Mouse (Mus musculus) embryonic facial prominence, embryonic 11.5 days (tissue): ENCODE results near the gene Jarid2. TPM values are rescaled to one million over a fixed set of nuclear protein-coding genes. Genes with fewer than 3 reads are reported as not detected.
A peak's percentile ranks its signal among the peaks of the same experiment; 100 is the strongest.

ENCODE experiments used
- ATAC-seq: fragments of 200-750 bp; cut with Nextera tagmentation; replicated peaks from 2 replicates; pipeline ENCODE4 v1.8.0; 2017; ENCODE audit warnings: low read depth; ENCODE audit not compliant: insufficient number of reproducible peaks, low FRiP score, low TSS enrichment
- DNase-seq: peaks from one replicate; pipeline ENCODE4 v3.0.0-alpha.2; 2015; ENCODE audit warnings: low spot score
- H3K27ac ChIP-seq: fragments of 300-500 bp; sonication (generic); replicated peaks from 2 replicates; pipeline ENCODE4 v1.5.1; 2014; ENCODE audit warnings: mild to moderate bottlenecking, low read depth, low read length, control low read depth
- H3K27me3 ChIP-seq: fragments of 300-500 bp; sonication (generic); 2 replicates; pipeline ENCODE4 v1.6.1; 2014; ENCODE audit warnings: mild to moderate bottlenecking, low read length, moderate library complexity, mixed read lengths; ENCODE audit not compliant: control insufficient read depth, insufficient read depth
- H3K36me3 ChIP-seq: fragments of 300-500 bp; sonication (generic); replicated peaks from 2 replicates; pipeline ENCODE4 v1.6.1; 2014; ENCODE audit warnings: low read depth, mild to moderate bottlenecking, low read length, moderate library complexity, mixed read lengths; ENCODE audit not compliant: control insufficient read depth, insufficient read depth
- H3K4me1 ChIP-seq: fragments of 300-500 bp; sonication (generic); 2 replicates; pipeline ENCODE4 v1.6.1; 2014; ENCODE audit warnings: low read length, mixed read lengths; ENCODE audit not compliant: control insufficient read depth, insufficient read depth
- H3K4me2 ChIP-seq: fragments of 300-500 bp; sonication (generic); 2 replicates; pipeline ENCODE4 v1.6.1; 2014; ENCODE audit warnings: low read depth, mild to moderate bottlenecking, control low read depth, low read length, moderate library complexity
- H3K4me3 ChIP-seq: fragments of 300-500 bp; sonication (generic); 2 replicates; pipeline ENCODE4 v1.5.1; 2014; ENCODE audit warnings: low read depth, low read length, control low read depth
- H3K9ac ChIP-seq: fragments of 300-500 bp; sonication (generic); replicated peaks from 2 replicates; pipeline ENCODE4 v1.6.1; 2014; ENCODE audit warnings: mild to moderate bottlenecking, control low read depth, low read length
- H3K9me3 ChIP-seq: fragments of 300-500 bp; sonication (generic); replicated peaks from 2 replicates; pipeline ENCODE4 v1.6.1; 2016; ENCODE audit warnings: mild to moderate bottlenecking, low read length, inconsistent platforms, mixed read lengths; ENCODE audit not compliant: control insufficient read depth
- WGBS: fragments of 180-500 bp; shearing (Covaris S2); extraction: QIAGEN DNeasy Blood & Tissue Kit; methylation state at CpG from one replicate; pipeline ENCODE4 v1.1.7; 2014; 5-methylcytosine and 5-hydroxymethylcytosine counted together
- polyA plus RNA-seq: library from polyadenylated mRNA; unstranded; fragments of >200 nt; fragmentation: Nextera tagmentation; extraction: Ambion mirVana; gene quantifications from 2 replicates; pipeline ENCODE4 v1.2.1, GENCODE M21; 2014

Jarid2 gene
- polyA plus RNA-seq, 1 experiment from 2014 or later = 32.9 TPM

- ATAC-seq (no peak), DNase-seq (peak; percentile 32)
- 71% methylated on average over 10 of the region's 10 CpGs for WGBS
These were observed 223.3 kb downstream of the Jarid2 start for GRCm38 (mm10) chr13:44952393-44953086.

GRCm38 (mm10) chr13:44953546-44954231, 224.4 kb downstream of the Jarid2 start:
- no peak overlapping the region for H3K4me3 ChIP-seq
- no peak for ATAC-seq
- DNase-seq = no peak
- H3K4me1 ChIP-seq = no peaks in the 10 kb centered on the region
- H3K27me3 ChIP-seq = no peaks in the 10 kb centered on the region
- no peak overlapping the region for H3K4me2 ChIP-seq
- no peaks in the 10 kb centered on the region; the same call in 1 of the 2 replicates for H3K36me3 ChIP-seq
- H3K9ac ChIP-seq = no peak overlapping the region
- no peak overlapping the region for H3K27ac ChIP-seq
- WGBS = 81% methylated on average over 8 of the region's 8 CpGs
- H3K9me3 ChIP-seq = no peaks in the 10 kb centered on the region

More at GRCm38 (mm10) chr13:44952393-44953086, 223.3 kb downstream of the Jarid2 start:
- no peak overlapping the region for H3K4me2 ChIP-seq
- no peak overlapping the region for H3K4me3 ChIP-seq
- no peaks in the 10 kb centered on the region for H3K4me1 ChIP-seq
- no peaks in the 10 kb centered on the region; the same call in 1 of the 2 replicates for H3K36me3 ChIP-seq
- H3K27me3 ChIP-seq = no peaks in the 10 kb centered on the region
- no peaks in the 10 kb centered on the region for H3K9me3 ChIP-seq
- H3K27ac ChIP-seq = no peak overlapping the region
- no peak overlapping the region for H3K9ac ChIP-seq

GRCm38 (mm10) chr13:44954232-44954568, 224.9 kb downstream of the Jarid2 start:
- WGBS = 92% methylated on average over 1 of the region's 1 CpGs
- Histone ChIP-seq H3K27ac (no peak overlapping the region), H3K4me2 (no peak overlapping the region), H3K9ac (no peak overlapping the region), H3K9me3 (no peaks in the 10 kb centered on the region), H3K27me3 (no peaks in the 10 kb centered on the region), H3K4me3 (no peak overlapping the region), H3K36me3 (no peaks in the 10 kb centered on the region; the same call in 1 of the 2 replicates), H3K4me1 (no peaks in the 10 kb centered on the region)
- ATAC-seq (no peak), DNase-seq (no peak)

GRCm38 (mm10) chr13:44955781-44956180, 226.5 kb downstream of the Jarid2 start:
- H3K4me3 ChIP-seq = no peak overlapping the region
- no peaks in the 10 kb centered on the region for H3K27me3 ChIP-seq
- H3K9ac ChIP-seq = no peak overlapping the region
- H3K4me1 ChIP-seq = no peaks in the 10 kb centered on the region
- no peaks in the 10 kb centered on the region for H3K9me3 ChIP-seq
- DNase-seq (no peak), ATAC-seq (no peak)
- H3K4me2 ChIP-seq = no peak overlapping the region
- H3K27ac ChIP-seq = no peak overlapping the region
- WGBS = 91% methylated on average over 6 of the region's 6 CpGs
- H3K36me3 ChIP-seq = no peaks in the 10 kb centered on the region; the same call in 1 of the 2 replicates

- Histone ChIP-seq H3K27me3 (no peaks in the 10 kb centered on the region), H3K9ac (no peak overlapping the region), H3K4me1 (no peaks in the 10 kb centered on the region), H3K4me2 (no peak overlapping the region), H3K36me3 (no peaks in the 10 kb centered on the region), H3K4me3 (no peak overlapping the region), H3K9me3 (no peaks in the 10 kb centered on the region), H3K27ac (no peak overlapping the region)
- 81% methylated on average over 8 of the region's 8 CpGs for WGBS
- DNase-seq (no peak), ATAC-seq (no peak)
These were observed 227.8 kb downstream of the Jarid2 start for GRCm38 (mm10) chr13:44957049-44957448.

GRCm38 (mm10) chr13:44960542-44961291, 231.4 kb downstream of the Jarid2 start:
- DNase-seq (no peak), ATAC-seq (no peak)
- WGBS = 91% methylated on average over 5 of the region's 5 CpGs
- H3K4me3 ChIP-seq = no peak overlapping the region
- no peaks in the 10 kb centered on the region for H3K27me3 ChIP-seq
- H3K4me1 ChIP-seq = no peaks in the 10 kb centered on the region
- H3K27ac ChIP-seq = no peak overlapping the region
- H3K36me3 ChIP-seq = no peaks in the 10 kb centered on the region
- H3K9ac ChIP-seq = no peak overlapping the region
- H3K9me3 ChIP-seq = no peaks in the 10 kb centered on the region
- no peak overlapping the region for H3K4me2 ChIP-seq
